Mouse (Mus musculus) spleen, adult 2 months (tissue): ENCODE data around the gene Pcnx. TPM values are rescaled to one million over a fixed set of nuclear protein-coding genes. Genes with fewer than 3 reads are reported as not detected.
"Not testable (repeated sequence)": the region's sequence is repeated elsewhere in the genome, so short reads cannot be mapped to it uniquely, and the experiment has no call there.

Source experiments
- DNase-seq, 2 experiments: peaks; one replicate each; pipeline versions ENCODE4 v3.0.0 to v3.0.0-alpha.2; 2012 to 2021; ENCODE audit warnings: low spot score in 2 of 2, low read depth in 1 of 2
- H3K27ac ChIP-seq: fragments of 200-500 bp; 2 replicates; pipeline ENCODE4 v1.5.1; 2012; ENCODE audit warnings: low read length, inconsistent platforms; ENCODE audit not compliant: insufficient read depth
- H3K27me3 ChIP-seq: fragments of 200-500 bp; 2 replicates; pipeline ENCODE4 v1.6.1; 2012; ENCODE audit warnings: mild to moderate bottlenecking, moderate library complexity, low read length, inconsistent platforms; ENCODE audit not compliant: control insufficient read depth, insufficient read depth
- H3K36me3 ChIP-seq: fragments of 200-500 bp; 2 replicates; pipeline ENCODE4 v1.6.1; 2012; ENCODE audit warnings: mild to moderate bottlenecking, low read length, inconsistent platforms; ENCODE audit not compliant: control insufficient read depth, insufficient read depth
- H3K4me1 ChIP-seq: fragments of 200-500 bp; 2 replicates; pipeline ENCODE4 v1.6.1; 2011; ENCODE audit warnings: inconsistent platforms; ENCODE audit not compliant: control insufficient read depth, insufficient read depth, insufficient read length
- H3K4me3 ChIP-seq: fragments of 200-500 bp; 2 replicates; pipeline ENCODE4 v1.5.1; 2011; ENCODE audit warnings: mild to moderate bottlenecking, inconsistent platforms; ENCODE audit not compliant: insufficient read depth, insufficient read length; ENCODE audit errors: extremely low read depth
- CTCF ChIP-seq: fragments of 200-500 bp; IDR thresholded peaks from 2 replicates; pipeline ENCODE4 v1.5.1; 2011; ENCODE audit warnings: mild to moderate bottlenecking, inconsistent platforms; ENCODE audit not compliant: insufficient read depth, insufficient read length, insufficient replicate concordance; ENCODE audit errors: extremely low read depth
- POLR2A ChIP-seq: fragments of 200-500 bp; IDR thresholded peaks from 2 replicates; pipeline ENCODE4 v1.6.1; 2011; ENCODE audit warnings: low read depth, low read length, inconsistent platforms
- WGBS: fragments of 180-500 bp; shearing (Covaris S2); methylation state at CpG from one replicate; pipeline ENCODE4 v1.1.7; 2018; 5-methylcytosine and 5-hydroxymethylcytosine counted together
- polyA plus RNA-seq: library from polyadenylated mRNA; depleted of rRNA; stranded (reverse); fragments of >200 nt; gene quantifications from 2 replicates; pipeline ENCODE4 v1.2.3, GENCODE M21; 2012; rRNA removed

Gene Pcnx
- polyA plus RNA-seq, 1 experiment, result 8.4 TPM

- no peaks in the 10 kb centered on the region for H3K27me3 ChIP-seq
- H3K27ac ChIP-seq, result no peak overlapping the region
- peaks cover 19% of the 10 kb centered on the region for H3K36me3 ChIP-seq
- H3K4me3 ChIP-seq, result no peak overlapping the region
- WGBS, result 40% methylated on average over 14 of the region's 14 CpGs
- no peak for TF ChIP-seq CTCF
- TF ChIP-seq POLR2A, result no peak
- H3K4me1 ChIP-seq, result no peaks in the 10 kb centered on the region
- DNase-seq, result no peak
These were observed 137.0 kb downstream of the Pcnx start for GRCm38 (mm10) chr12:81996679-81997362.

DNA sequence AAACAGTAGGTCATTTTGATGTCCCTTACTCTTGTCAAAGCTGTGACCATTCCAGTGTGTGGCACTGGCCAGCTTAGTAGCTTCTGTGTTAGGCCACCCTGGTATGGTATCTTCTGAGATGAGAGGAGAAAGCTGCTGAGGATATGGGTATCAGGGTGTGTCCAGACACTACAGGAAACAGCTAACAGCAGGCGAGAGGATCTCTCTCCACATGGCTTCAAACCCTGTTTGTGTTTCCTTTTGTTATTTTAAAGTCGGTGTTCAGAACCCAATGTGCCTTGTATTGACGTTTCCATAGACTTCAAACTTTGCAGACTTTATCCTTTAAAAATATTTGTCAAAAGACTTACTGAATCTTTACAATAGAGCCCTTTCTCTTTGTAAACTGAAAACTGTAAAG lies 137.7 kb downstream of the Pcnx start:
- Histone ChIP-seq H3K27ac (no peak overlapping the region), H3K4me1 (no peaks in the 10 kb centered on the region), H3K4me3 (no peak overlapping the region), H3K36me3 (peaks cover 15% of the 10 kb centered on the region), H3K27me3 (no peaks in the 10 kb centered on the region)
- no peak for TF ChIP-seq CTCF
- TF ChIP-seq POLR2A, result no peak
- DNase-seq, result no peak
- 29% methylated on average over 3 of the region's 3 CpGs for WGBS

- not testable (repeated sequence) for H3K4me1 ChIP-seq, DNase-seq, H3K4me3 ChIP-seq, H3K27me3 ChIP-seq, H3K27ac ChIP-seq, H3K36me3 ChIP-seq
- no CpG with 5 or more reads among the region's 6 CpGs for WGBS
These were observed 142.9 kb downstream of the Pcnx start for GRCm38 (mm10) chr12:82002697-82003096.

DNA sequence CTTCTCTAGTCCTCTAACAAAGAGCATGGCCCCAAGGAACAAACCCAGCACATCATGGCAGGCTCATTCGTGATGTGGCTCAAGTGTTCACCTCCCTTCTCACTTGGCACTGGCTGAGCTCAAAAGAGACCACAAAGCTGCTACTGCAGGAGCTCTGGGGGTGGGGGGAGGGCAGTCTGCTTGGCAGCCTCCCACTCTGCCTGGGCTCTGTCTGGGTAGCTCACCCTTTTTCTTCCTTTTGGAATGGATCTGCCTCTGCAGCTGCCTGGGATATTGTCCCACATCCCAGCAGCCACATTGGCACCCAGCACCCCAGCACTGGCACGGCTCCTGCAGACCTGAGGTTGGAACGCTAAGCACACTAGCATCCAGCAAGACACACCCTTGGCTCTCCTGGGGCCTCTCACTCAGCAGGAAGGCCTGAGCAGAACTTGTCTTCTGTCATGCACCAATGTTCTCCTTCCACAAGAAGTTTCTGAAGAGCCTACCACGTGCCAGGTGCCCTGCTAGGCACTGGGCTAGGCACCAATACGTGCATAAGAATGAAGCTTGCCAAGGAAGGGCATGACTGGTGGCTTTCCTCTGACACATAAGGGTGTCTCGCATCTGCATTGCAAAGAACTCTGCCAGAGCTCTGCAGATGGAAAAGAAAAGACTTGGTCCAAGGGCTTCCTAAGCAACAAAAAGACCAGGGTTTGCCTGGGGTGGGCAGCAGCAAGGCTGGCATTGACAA lies 166.2 kb downstream of the Pcnx start:
- not testable (repeated sequence) for H3K36me3 ChIP-seq, H3K27me3 ChIP-seq, H3K27ac ChIP-seq, DNase-seq, H3K4me1 ChIP-seq, H3K4me3 ChIP-seq
- no CpG with 5 or more reads among the region's 6 CpGs for WGBS

DNA sequence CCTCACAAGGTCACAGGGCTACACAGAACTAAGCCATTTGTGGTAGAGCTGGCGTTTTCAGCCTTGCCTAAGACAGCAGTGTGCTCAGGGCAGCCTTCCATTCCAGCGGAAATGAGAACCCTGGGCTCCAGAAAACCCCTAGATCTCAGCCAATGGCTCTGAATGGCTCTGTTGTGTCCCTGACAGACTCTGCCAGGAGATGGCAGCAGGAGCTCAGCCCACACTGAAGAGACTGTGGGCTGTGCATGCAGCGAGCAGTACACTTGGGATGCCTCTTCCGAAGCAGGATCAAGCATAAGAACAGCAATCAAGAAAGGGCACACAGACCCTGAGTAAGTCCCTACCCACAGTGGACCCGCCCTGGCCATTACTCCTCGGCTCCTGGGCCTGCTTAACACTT lies 173.7 kb downstream of the Pcnx start:
- WGBS, result no CpG with 5 or more reads among the region's 6 CpGs
- not testable (repeated sequence) for H3K27ac ChIP-seq, H3K36me3 ChIP-seq, H3K27me3 ChIP-seq, DNase-seq, H3K4me1 ChIP-seq, H3K4me3 ChIP-seq

DNA sequence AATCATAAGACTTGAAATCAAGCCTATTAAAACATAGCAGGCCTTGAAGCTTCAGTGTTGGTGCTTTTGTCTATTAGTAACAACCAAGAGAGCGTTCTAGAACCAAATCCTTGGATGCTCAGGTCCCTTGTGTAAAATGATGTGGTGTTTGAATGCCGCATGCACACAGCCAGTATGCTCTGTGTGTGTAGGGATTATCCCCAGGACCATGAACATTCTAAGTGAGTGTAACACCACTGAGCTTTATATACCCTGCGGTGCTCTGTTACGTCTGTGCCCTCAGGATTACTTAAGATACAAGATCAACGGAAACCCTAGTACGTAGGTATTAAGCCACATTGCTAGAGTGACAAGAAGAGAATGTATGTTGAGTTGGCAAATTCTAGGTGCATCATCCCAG lies 174.2 kb downstream of the Pcnx start:
- WGBS, result no CpG with 5 or more reads among the region's 6 CpGs
- not testable (repeated sequence) for DNase-seq, H3K27ac ChIP-seq

GRCm38 (mm10) chr12:82044078-82044477 lies 184.3 kb downstream of the Pcnx start:
- not testable (repeated sequence) for H3K27ac ChIP-seq, H3K4me1 ChIP-seq, DNase-seq, H3K4me3 ChIP-seq, H3K27me3 ChIP-seq, H3K36me3 ChIP-seq
- WGBS, result no CpG with 5 or more reads among the region's 4 CpGs

More for the DNA sequence above, 174.2 kb downstream of the Pcnx start:
- not testable (repeated sequence) for H3K36me3 ChIP-seq, H3K27me3 ChIP-seq, H3K4me1 ChIP-seq, H3K4me3 ChIP-seq

Other genes starting within 250 kb of the Pcnx start
- 0.33 and 0.40 TPM in 2 replicates for gene Ttc9, start 228.8 kb upstream of the Pcnx start, polyA plus RNA-seq
- gene Map3k9, start 78.8 kb upstream of the Pcnx start, polyA plus RNA-seq, result 2.9 and 3.5 TPM in 2 replicates